Mouse (Mus musculus) CH12.LX (cell line): ENCODE measurements around the gene Tpst2. TPM values are rescaled to one million over a fixed set of nuclear protein-coding genes. Genes with fewer than 3 reads are reported as not detected.

Experiments used
- DNase-seq: peaks from one replicate; pipeline ENCODE4 v3.0.0-alpha.2; 2013; ENCODE audit errors: extremely low read depth
- H3K27ac ChIP-seq: 2 replicates; pipeline ENCODE4 v1.5.1; 2012; ENCODE audit warnings: low read depth, mild to moderate bottlenecking, control low read depth, moderate library complexity; ENCODE audit not compliant: insufficient read depth
- H3K27me3 ChIP-seq: replicated peaks from 2 replicates; pipeline ENCODE3; 2012; ENCODE audit warnings: inconsistent platforms
- H3K36me3 ChIP-seq, 2 experiments: replicated peaks in 1 of 2; 2 replicates each; pipeline versions ENCODE3 to v1.6.1; 2012; ENCODE audit warnings: inconsistent platforms in 1 of 2, low read length in 1 of 2, mild to moderate bottlenecking in 1 of 2, mixed read lengths in 1 of 2, moderate library complexity in 1 of 2; ENCODE audit not compliant: control insufficient read depth in 1 of 2, insufficient read depth in 1 of 2
- H3K4me1 ChIP-seq, 2 experiments: 2 replicates each; pipeline ENCODE4 v1.6.1; 2012; ENCODE audit warnings: inconsistent platforms in 1 of 2, moderate library complexity in 1 of 2; ENCODE audit not compliant: insufficient read depth in 2 of 2, control insufficient read depth in 1 of 2
- H3K4me2 ChIP-seq: 2 replicates; pipeline ENCODE4 v1.6.1; 2012; ENCODE audit warnings: low read depth, mild to moderate bottlenecking, control low read depth; ENCODE audit not compliant: poor library complexity, insufficient read depth, severe bottlenecking
- H3K4me3 ChIP-seq, 3 experiments: fragments of 150-350 bp in 1 of 3; sonication (generic) in 1 of 3; replicated peaks in 1 of 3; 2 replicates each; pipeline versions ENCODE3 to v1.5.1; 2011 to 2012; ENCODE audit warnings: low read depth in 2 of 3, low read length in 2 of 3, mild to moderate bottlenecking in 2 of 3, moderate library complexity in 2 of 3, control low read depth in 1 of 3, improper control_type of control experiment in 1 of 3, inconsistent platforms in 1 of 3, mixed read lengths in 1 of 3; ENCODE audit not compliant: poor library complexity in 1 of 3
- H3K79me2 ChIP-seq: replicated peaks from 2 replicates; pipeline ENCODE4 v1.6.1; 2012; ENCODE audit warnings: mild to moderate bottlenecking, moderate library complexity; ENCODE audit not compliant: control insufficient read depth, poor library complexity, insufficient read depth, severe bottlenecking; ENCODE audit errors: extremely low read depth
- H3K9ac ChIP-seq: 2 replicates; pipeline ENCODE4 v1.6.1; 2012; ENCODE audit warnings: low read depth, mild to moderate bottlenecking, control low read depth, moderate library complexity; ENCODE audit not compliant: insufficient read depth
- H3K9me3 ChIP-seq: replicated peaks from 2 replicates; pipeline ENCODE3; 2012; ENCODE audit warnings: low read length, inconsistent platforms, mixed read lengths
- BHLHE40 ChIP-seq: IDR thresholded peaks from 2 replicates; pipeline ENCODE4 v1.6.1; 2011; ENCODE audit warnings: mild to moderate bottlenecking, low read depth, low read length, improper control_type of control experiment
- CHD1 ChIP-seq: IDR thresholded peaks from 2 replicates; pipeline ENCODE4 v1.6.1; 2012; ENCODE audit warnings: low read depth, low read length, improper control_type of control experiment, inconsistent platforms
- EP300 ChIP-seq: IDR thresholded peaks from 2 replicates; pipeline ENCODE4 v1.6.1; 2011; ENCODE audit warnings: low read length, improper control_type of control experiment
- IRF4 ChIP-seq: IDR thresholded peaks from 2 replicates; pipeline ENCODE4 v1.6.1; 2014; ENCODE audit warnings: low read depth, mild to moderate bottlenecking, inconsistent platforms, low read length, improper control_type of control experiment
- JUND ChIP-seq: conservative IDR thresholded peaks from 2 replicates; pipeline ENCODE4 v1.6.1; 2011; ENCODE audit warnings: low read depth, low read length, improper control_type of control experiment
- MAFK ChIP-seq: IDR thresholded peaks from 2 replicates; pipeline ENCODE4 v1.6.1; 2011; ENCODE audit warnings: low read length, improper control_type of control experiment; ENCODE audit not compliant: insufficient replicate concordance
- MXI1 ChIP-seq: IDR thresholded peaks from 2 replicates; pipeline ENCODE4 v1.6.1; 2011; ENCODE audit warnings: mild to moderate bottlenecking, low read depth, low read length, improper control_type of control experiment
- NELFE ChIP-seq: IDR thresholded peaks from 2 replicates; pipeline ENCODE4 v1.6.1; 2011; ENCODE audit warnings: low read depth, low read length, improper control_type of control experiment
- POLR2AphosphoS2 ChIP-seq: IDR thresholded peaks from 2 replicates; pipeline ENCODE4 v1.6.1; 2011; ENCODE audit warnings: low read depth, low read length, improper control_type of control experiment
- RAD21 ChIP-seq: IDR thresholded peaks from 2 replicates; pipeline ENCODE4 v1.6.1; 2011; ENCODE audit warnings: low read depth, mild to moderate bottlenecking, low read length, improper control_type of control experiment, moderate library complexity
- RCOR1 ChIP-seq: conservative IDR thresholded peaks from 2 replicates; pipeline ENCODE4 v1.6.1; 2012; ENCODE audit warnings: low read depth, mild to moderate bottlenecking, inconsistent platforms, low read length, improper control_type of control experiment
- SIN3A ChIP-seq: IDR thresholded peaks from 2 replicates; pipeline ENCODE4 v1.6.1; 2012; ENCODE audit warnings: low read length, improper control_type of control experiment, inconsistent platforms
- TCF12 ChIP-seq: IDR thresholded peaks from 2 replicates; pipeline ENCODE4 v1.6.1; 2014; ENCODE audit warnings: low read depth, mild to moderate bottlenecking, inconsistent platforms, low read length, improper control_type of control experiment
- USF2 ChIP-seq: conservative IDR thresholded peaks from 2 replicates; pipeline ENCODE4 v1.6.1; 2011; ENCODE audit warnings: low read depth, low read length, improper control_type of control experiment
- ZMIZ1 ChIP-seq: IDR thresholded peaks from 2 replicates; pipeline ENCODE4 v1.6.1; 2012; ENCODE audit warnings: low read depth, mild to moderate bottlenecking, inconsistent platforms, low read length, improper control_type of control experiment
- ZNF384 ChIP-seq: IDR thresholded peaks from 2 replicates; pipeline ENCODE4 v1.6.1; 2012; ENCODE audit warnings: low read depth, low read length, improper control_type of control experiment, inconsistent platforms
- dilution Hi-C: fragments of 300-500 bp; cut with MboI; formaldehyde crosslinking; loops from 2 replicates; pipeline ENCODE4 v1.14.3; 2020; ENCODE audit warnings: low sequenced_read_pairs; ENCODE audit not compliant: extremely low pct_unique_long_range_greater_than_20kb, extremely low pct_ligation_motif_present
- in situ Hi-C: fragments of 300-500 bp; cut with MboI; formaldehyde crosslinking; loops from 3 replicates; pipeline ENCODE4 v1.14.3; 2019; ENCODE audit warnings: low sequenced_read_pairs, low pct_ligation_motif_present, low pct_unique_long_range_greater_than_20kb, mixed read lengths
- polyA plus RNA-seq: library from polyadenylated mRNA; unstranded; fragments of >175 nt; gene quantifications from 2 replicates; pipeline ENCODE4 v1.2.1, GENCODE M21; 2012; ENCODE audit warnings: low read depth; ENCODE audit not compliant: insufficient read length
- total RNA-seq, 2 experiments: library from RNA; depleted of rRNA; stranded (reverse); fragments of 300-350 nt in 1 of 2; fragments of >200 nt in 1 of 2; gene quantifications; 2 replicates each; pipeline ENCODE4 v1.2.3; 2012 to 2014

Gene Tpst2
- total and polyA plus RNA-seq, 3 experiments = 12.6 to 20.7 (median 15.6) TPM

GRCm38 (mm10) chr5:112273746-112274463 is 2.6 kb upstream of the Tpst2 start (continued):
- no peak for TF ChIP-seq USF2
- peak; percentile 66 for TF ChIP-seq BHLHE40
- TF ChIP-seq RAD21 = no peak; the same call in 1 of the 2 replicates
- TF ChIP-seq MXI1 = peak; percentile 59; the same call in 1 of the 2 replicates
- TF ChIP-seq SIN3A = peak; percentile 22; the same call in 1 of the 2 replicates
- no peak for TF ChIP-seq CHD1
- peak; percentile 81 for TF ChIP-seq JUND
- TF ChIP-seq ZMIZ1 = no peak
- TF ChIP-seq TCF12 = peak; percentile 29
- TF ChIP-seq RCOR1 = no peak
- peak; percentile 30; the same call in 1 of the 2 replicates for TF ChIP-seq IRF4
- 0 out of 2 replicates have a peak, but pooled peaks have one; percentile 33 for TF ChIP-seq MAFK
- peak; percentile 78 for TF ChIP-seq EP300
- TF ChIP-seq POLR2AphosphoS2 = no peak

GRCm38 (mm10) chr5:112275021-112275804 is 1.3 kb upstream of the Tpst2 start:
- H3K9ac ChIP-seq = 0 out of 2 replicates have a peak overlapping the region, but pooled peaks have one; percentile 0
- peaks cover 44 to 88% of the 10 kb centered on the region in 2 experiments for H3K4me1 ChIP-seq
- no peaks in the 10 kb centered on the region for H3K9me3 ChIP-seq
- peaks cover 0 to 2% of the 10 kb centered on the region in 2 experiments for H3K36me3 ChIP-seq
- H3K27me3 ChIP-seq = peaks cover 14% of the 10 kb centered on the region
- H3K27ac ChIP-seq = no peak overlapping the region
- peak overlapping the region; percentile 94 for H3K4me2 ChIP-seq
- dilution Hi-C loops (no loop called here), in situ Hi-C loops (loop anchor here (10.0 kb wide), 1 partner anchor 50 kb away; the partner anchor contains the start of gene Tfip11)
- TF ChIP-seq SIN3A = no peak
- TF ChIP-seq ZNF384 = peak; percentile 73
- TF ChIP-seq NELFE = no peak
- no peak overlapping the region for H3K4me3 ChIP-seq
- H3K79me2 ChIP-seq = 0 out of 2 replicates have a peak, but pooled peaks cover 6% of the 10 kb centered on the region
- DNase-seq = no peak
